Mouse (Mus musculus): ENCODE measurements around the gene Mt3. TPM values are rescaled to one million over a fixed set of nuclear protein-coding genes. Genes with fewer than 3 reads are reported as not detected.

Mt3 gene
- total RNA-seq, 4 experiments from 2014 or later, result 2.3 to 5.4 (median 4.3) TPM

DNA sequence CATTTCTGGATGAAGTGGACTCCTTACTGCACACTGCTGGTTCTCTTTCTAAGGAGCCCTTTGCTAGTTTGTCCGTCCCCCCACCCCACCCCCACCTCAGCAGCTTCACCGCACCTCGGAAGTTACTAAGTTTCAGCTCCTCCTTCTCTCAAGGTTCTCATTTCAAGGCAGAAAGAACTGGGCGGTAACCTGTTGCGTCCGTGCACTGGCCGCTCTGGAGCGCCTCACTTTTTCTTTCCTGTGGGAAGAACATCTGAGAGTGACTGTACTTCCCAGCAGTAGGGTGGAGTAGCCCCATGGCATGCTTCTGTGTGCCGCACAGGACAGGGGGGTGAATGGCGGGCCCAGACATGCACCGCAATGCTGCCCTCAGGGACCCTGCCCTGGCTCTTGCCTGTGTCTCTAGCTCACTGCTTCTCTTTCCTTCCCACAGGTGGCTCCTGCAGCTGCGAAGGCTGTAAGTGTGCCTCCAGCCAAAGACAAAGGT, 32.0 kb downstream of the Mt3 start:
- DNase-seq (ENCODE audit: low spot score), result no peak

DNA sequence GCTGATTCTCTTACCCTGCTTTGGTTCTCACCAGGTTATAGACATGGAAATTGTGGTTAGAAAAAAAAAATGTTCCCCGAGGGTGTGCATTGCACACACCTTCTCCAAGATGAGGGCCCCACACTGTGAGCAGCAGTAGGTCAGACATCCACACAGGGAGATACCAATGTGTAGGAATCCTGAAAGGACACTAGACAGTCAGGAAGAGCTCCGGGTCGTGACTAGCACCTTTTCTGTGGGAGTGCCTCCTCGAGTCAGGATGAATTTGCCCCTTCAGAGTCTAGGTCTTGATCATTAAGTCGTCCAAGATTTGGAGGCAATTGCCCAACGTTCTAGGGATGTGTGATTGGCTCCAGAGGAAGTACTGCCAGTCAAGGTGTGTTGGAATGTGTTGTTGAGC, 33.4 kb downstream of the Mt3 start:
- no peak for DNase-seq (ENCODE audit: low spot score)

DNA sequence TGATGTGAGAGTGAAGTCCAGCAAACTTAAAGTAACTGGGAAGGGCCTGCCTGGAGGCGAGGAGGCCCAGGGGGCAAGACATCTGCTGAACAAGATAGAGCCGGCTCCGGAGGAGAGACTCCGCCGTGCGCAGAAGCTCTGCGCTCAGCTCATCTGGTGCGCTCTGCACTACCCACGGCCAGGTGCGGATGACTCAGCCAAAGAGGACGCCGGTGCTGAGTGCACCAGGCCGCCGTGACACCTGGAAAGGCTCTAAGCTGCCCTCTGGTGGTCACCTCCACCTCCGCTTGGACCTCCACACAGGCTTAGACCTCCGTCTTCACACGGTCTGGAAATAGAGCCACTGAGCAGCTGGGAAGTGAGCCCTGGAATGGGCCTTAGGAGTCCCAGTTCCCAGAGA, 34.1 kb downstream of the Mt3 start:
- peak; percentile 59 for DNase-seq (ENCODE audit: low spot score)

DNA sequence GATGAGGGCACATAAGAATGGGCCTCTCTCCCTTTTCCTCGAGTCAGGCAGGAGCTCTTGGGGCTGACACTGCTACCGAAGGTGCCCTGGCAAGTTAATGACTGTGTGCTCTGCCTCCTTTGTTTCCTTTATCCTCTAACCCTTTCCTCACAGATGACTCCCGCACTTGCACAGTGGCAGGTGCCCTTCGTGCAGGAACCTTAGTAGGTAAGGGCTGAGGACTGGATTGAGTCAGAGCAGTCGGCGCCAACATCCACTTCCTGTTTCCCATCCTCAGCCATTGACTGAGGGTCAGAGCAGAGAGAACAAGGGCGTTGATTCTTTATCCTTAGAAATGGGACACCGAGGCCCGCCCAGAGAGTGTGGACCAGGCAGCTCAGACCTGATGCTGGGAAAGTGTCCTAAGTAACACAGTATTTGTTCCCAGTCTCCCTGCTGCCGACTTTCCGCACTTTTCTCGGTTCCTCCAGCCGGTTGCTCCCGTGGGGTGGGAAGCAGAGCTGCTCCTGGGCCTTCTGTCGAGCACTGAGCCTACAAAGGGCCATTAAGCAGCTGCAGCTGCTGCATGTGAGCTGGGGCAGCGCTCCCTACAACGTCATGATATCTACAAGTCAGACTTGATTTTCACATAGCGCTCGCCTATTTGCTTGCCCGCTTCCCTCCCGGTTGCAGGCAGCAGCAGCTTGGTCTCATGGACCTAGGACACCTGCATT, 35.0 kb downstream of the Mt3 start:
- no peak for DNase-seq (ENCODE audit: low spot score)

DNA sequence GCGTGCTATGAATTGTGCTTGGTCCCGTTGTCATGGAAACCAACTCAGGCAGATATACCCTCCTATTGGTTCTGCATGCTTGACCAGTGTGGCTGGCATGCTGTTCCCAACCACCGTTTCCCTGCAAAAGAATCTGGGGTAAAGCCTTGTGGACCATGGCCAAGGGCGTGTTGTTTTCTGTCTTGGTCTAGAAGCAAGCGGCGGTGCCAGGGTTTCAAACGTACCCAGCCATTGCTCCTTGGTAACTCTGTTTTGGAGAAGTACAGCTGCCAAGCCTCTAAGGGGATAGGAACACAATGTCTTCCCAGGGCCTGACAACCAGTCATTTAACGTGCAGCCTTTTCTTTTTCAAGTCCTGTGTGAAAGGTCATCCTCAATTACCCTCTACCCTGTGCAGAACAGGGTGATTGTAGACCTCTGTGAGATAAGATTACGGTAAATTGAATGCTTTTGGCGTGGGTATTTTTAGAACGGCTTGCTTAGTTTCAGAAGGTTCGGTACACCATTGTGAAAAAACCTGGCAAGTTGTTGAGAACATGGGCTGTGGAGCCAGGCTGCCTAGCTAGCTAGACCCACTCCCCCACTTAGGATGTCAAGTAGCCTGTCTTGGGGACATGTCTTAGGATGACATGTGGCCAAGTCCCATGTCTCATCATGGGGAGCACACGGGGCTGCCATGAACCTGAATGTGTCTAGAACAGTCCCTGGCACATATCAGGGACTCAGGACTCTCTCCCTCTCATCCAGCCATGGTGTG, 37.0 kb downstream of the Mt3 start:
- DNase-seq (ENCODE audit: low spot score), result peak; percentile 51

DNA sequence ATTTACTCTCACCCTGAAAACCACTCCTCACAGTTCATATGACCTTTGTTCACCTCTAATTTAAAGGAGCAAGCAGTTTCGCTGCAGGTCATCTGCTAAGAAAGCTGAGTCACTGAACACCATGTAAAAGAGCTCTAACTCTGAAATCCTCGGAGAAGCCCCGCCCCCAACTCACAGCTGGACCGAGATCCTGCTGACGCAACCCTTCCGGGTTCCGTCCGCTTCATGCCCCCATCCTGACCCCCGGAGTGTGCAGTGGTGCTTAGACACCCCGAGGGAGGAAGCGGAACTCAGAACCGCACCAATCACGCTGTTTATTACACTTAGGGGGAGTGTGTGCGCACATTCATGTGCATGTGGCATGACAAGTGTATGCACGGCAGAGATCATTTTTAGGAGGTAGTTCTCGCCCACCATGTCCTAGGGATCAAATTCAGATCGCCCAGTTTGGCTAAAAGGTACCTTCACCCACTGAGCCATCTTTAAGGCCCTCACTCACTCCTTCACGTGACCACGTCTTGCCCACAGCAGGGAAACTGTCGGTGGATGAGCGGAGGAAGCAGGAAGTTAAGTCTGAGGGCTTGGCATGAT, 38.8 kb downstream of the Mt3 start:
- DNase-seq (ENCODE audit: low spot score), result peak; percentile 80

DNA sequence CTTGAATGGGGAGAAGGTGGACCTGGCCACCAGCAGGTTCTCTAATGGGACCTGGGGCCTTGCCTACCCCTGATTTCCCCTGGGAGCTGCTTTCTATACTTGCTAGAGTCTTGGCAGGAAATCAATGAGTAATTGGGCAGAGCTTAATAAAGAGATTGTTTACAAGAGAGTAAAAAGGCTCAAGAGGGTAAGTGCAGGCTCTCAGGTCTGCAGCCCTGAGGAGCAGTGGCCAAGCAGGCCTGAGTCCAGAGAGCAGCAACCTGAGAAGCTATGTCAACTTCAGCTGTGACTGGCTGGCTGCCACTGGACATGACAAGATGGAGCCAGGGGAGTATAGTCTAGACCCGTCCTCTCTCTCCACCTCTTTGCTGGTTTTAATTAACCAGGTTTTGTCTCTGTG, 40.5 kb downstream of the Mt3 start:
- no peak for DNase-seq (ENCODE audit: low spot score)

DNA sequence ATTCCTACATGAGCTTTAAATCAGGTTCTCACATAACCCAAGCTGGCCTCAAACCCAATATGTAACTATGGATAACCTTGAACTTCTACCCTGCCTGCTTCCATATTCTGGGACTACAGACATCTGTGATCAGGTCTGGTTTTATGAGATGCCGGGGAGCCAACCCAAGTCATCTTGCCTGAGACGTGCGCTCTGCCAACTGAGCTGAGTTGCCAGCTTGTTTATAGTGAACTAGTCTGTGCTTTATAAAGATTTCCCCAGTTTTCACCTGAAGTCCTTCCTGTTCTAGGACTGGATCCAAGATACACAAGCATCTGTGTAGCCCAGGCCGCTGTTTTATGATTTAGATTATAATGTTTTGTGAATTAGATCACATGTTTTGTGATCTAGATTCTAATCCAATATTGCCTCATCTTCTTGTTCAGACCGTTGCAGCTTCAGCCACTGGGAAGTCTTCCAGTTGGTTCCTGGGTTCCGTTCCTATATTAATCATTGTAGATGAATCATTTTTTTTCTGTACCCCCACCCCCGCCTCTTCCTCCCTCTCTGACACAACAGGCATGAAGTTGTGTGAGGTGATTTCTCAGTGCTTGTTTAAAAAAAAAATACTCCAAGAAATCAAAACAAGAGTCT, 42.3 kb downstream of the Mt3 start:
- DNase-seq (ENCODE audit: low spot score), result no peak

DNA sequence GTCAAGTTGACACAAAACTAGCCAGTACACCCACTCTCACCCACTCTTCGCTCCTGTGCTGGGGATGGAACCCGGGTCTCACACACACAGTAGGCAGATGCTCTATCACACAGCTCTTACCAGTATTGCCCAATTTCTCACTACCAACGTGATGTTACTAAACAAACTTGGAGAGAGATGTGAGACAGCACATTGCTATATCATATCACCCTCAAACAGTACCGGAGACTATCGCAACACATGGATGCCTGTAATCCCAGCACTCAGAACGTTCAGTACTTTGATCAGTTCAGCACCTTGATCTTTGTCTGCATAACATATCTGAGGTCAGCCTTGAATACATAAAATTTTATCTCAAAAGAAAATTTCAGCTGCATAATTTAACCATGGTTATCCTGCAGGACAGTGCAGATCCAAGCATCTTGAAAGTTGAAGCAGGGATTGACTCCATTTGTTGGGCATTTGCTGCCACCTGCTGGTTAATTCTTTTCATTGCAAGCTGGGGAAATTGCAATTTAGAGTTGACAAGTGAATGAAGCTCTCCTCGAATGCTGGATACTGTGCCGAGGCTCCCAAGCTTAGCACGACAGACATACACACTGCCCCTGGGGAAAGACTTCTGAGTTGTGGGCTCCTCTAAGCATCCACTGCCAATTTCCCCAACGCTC, 46.9 kb downstream of the Mt3 start:
- peak; percentile 77 for DNase-seq (ENCODE audit: low spot score)

Other genes starting within 250 kb of the Mt3 start
- gene Amfr, start 139.8 kb upstream of the Mt3 start, total RNA-seq (2022), result 100 to 1,000 TPM; 127 to 153 (median 133) TPM
- 10 to 100 TPM; 20.0 to 25.1 (median 20.9) TPM for gene Nudt21, start 115.6 kb upstream of the Mt3 start, total RNA-seq (2022)
- gene Ogfod1, start 115.4 kb upstream of the Mt3 start, total RNA-seq (2022), result 10 to 100 TPM; 27.0 to 38.4 (median 30.2) TPM
- 10 to 100 TPM in 2 of 4 experiments, 1 to 10 TPM in 2; 7.6 to 15.7 (median 9.4) TPM for gene Bbs2, start 53.7 kb upstream of the Mt3 start, total RNA-seq (2022)
- gene Mt4, start 15.4 kb upstream of the Mt3 start, total RNA-seq (2022), result not detected
- 100 to 1,000 TPM in 1 of 4 experiments, 10 to 100 TPM in 3; 34.4 to 168 (median 56.0) TPM for gene Mt2, start 20.1 kb downstream of the Mt3 start, total RNA-seq (2022)
- gene Mt1, start 26.5 kb downstream of the Mt3 start, total RNA-seq (2022), result 100 to 1,000 TPM; 196 to 496 (median 239) TPM
- gene Nup93, start 62.0 kb downstream of the Mt3 start, total RNA-seq (2022), result 10 to 100 TPM; 12.4 to 17.9 (median 15.4) TPM
- gene Slc12a3, start 176.6 kb downstream of the Mt3 start, total RNA-seq (2022), result under 1 TPM in 3 of 4 experiments, not detected in 1; 0.09 to 0.47 (median 0.11) TPM
- 100 to 1,000 TPM; 233 to 419 (median 274) TPM for gene Herpud1, start 233.8 kb downstream of the Mt3 start, total RNA-seq (2022)

Measured in heart, adult 8-10 months (tissue).